Mouse (Mus musculus) small intestine, adult 2 months (tissue): Measurements from ENCODE around the gene Hadha. TPM values are rescaled to one million over a fixed set of nuclear protein-coding genes. Genes with fewer than 3 reads are reported as not detected.

Experiments used
- H3K27ac ChIP-seq: fragments of 200-500 bp; 2 replicates; pipeline ENCODE4 v1.5.1; 2012; ENCODE audit warnings: low read depth, low read length, control low read depth, inconsistent platforms; ENCODE audit not compliant: insufficient read depth
- H3K27me3 ChIP-seq: fragments of 200-500 bp; 2 replicates; pipeline ENCODE4 v1.6.1; 2012; ENCODE audit warnings: mild to moderate bottlenecking, moderate library complexity, low read length, inconsistent platforms; ENCODE audit not compliant: control insufficient read depth, insufficient read depth
- H3K36me3 ChIP-seq: fragments of 200-500 bp; 2 replicates; pipeline ENCODE4 v1.6.1; 2012; ENCODE audit warnings: mild to moderate bottlenecking, low read length, control low read depth, inconsistent platforms; ENCODE audit not compliant: control insufficient read depth, insufficient read depth
- H3K4me1 ChIP-seq: fragments of 200-500 bp; 2 replicates; pipeline ENCODE4 v1.6.1; 2012; ENCODE audit warnings: low read length, inconsistent platforms, mixed read lengths; ENCODE audit not compliant: control insufficient read depth, insufficient read depth, insufficient read length
- H3K4me3 ChIP-seq: fragments of 200-500 bp; 2 replicates; pipeline ENCODE4 v1.5.1; 2012; ENCODE audit warnings: low read depth, mild to moderate bottlenecking, control low read depth, inconsistent platforms, low read length, moderate library complexity
- CTCF ChIP-seq: fragments of 200-500 bp; IDR thresholded peaks from 2 replicates; pipeline ENCODE4 v1.5.1; 2012; ENCODE audit warnings: low read depth, mild to moderate bottlenecking, control low read depth, inconsistent platforms, low read length, moderate library complexity, mixed read lengths; ENCODE audit not compliant: insufficient replicate concordance, insufficient read length; ENCODE audit errors: extremely low read depth
- POLR2A ChIP-seq: fragments of 200-500 bp; IDR thresholded peaks from 2 replicates; pipeline ENCODE4 v1.6.1; 2012; ENCODE audit warnings: low read depth, mild to moderate bottlenecking, control low read depth, inconsistent platforms, low read length, moderate library complexity
- WGBS: fragments of 180-500 bp; shearing (Covaris S2); methylation state at CpG from one replicate; pipeline ENCODE4 v1.1.7; 2018; 5-methylcytosine and 5-hydroxymethylcytosine counted together
- polyA plus RNA-seq: library from polyadenylated mRNA; depleted of rRNA; stranded (reverse); fragments of >200 nt; gene quantifications from 2 replicates; pipeline ENCODE4 v1.2.3, GENCODE M21; 2012; rRNA removed

Hadha gene
- polyA plus RNA-seq, 1 experiment = 55.3 TPM

DNA sequence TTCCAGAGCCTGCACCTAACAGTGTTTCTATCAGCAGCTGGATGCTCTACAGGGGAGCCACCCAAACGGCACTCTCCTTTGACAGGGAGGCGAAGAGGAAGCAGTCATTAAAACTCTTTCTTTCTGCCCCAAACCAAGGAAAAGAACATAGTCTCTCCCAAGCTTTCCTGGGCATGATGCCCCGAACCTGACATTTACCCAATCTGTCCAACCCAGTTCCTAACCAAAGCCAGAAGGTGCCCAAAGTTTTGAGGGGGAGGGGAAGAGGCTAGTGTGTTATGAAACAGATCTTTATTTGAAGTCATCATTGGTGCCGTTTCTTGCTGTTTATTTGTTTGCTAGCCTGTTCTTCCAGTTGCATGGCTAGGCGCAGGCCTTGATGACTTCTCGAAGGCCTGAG lies 59.2 kb downstream of the Hadha start:
- WGBS = 70% methylated on average over 6 of the region's 6 CpGs
- Histone ChIP-seq H3K36me3 (no peaks in the 10 kb centered on the region), H3K4me1 (no peaks in the 10 kb centered on the region), H3K27ac (no peak overlapping the region), H3K27me3 (no peaks in the 10 kb centered on the region), H3K4me3 (no peak overlapping the region)
- TF ChIP-seq POLR2A (no peak), CTCF (no peak)

DNA sequence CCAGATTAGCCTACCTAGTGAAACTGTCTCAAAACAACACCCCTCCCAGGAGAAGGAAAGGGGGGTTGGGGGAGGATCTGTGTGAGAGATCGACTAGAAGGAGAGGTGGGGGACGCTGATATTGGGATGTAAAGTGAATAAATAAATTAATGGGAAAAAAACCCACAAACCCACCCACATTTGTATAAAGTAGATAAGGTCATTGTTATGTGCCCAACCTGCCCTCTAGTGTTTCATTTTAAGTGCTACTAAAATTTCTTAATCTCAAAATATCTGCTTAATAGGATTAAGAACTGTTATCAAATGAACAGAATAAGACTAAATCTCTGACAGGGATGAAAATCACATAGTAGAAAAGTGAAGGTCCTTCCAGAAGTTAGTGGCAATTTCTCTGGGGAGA lies 60.6 kb downstream of the Hadha start:
- no peaks in the 10 kb centered on the region for H3K36me3 ChIP-seq
- H3K4me3 ChIP-seq = no peak overlapping the region
- WGBS = 53% methylated on average over 2 of the region's 2 CpGs

DNA sequence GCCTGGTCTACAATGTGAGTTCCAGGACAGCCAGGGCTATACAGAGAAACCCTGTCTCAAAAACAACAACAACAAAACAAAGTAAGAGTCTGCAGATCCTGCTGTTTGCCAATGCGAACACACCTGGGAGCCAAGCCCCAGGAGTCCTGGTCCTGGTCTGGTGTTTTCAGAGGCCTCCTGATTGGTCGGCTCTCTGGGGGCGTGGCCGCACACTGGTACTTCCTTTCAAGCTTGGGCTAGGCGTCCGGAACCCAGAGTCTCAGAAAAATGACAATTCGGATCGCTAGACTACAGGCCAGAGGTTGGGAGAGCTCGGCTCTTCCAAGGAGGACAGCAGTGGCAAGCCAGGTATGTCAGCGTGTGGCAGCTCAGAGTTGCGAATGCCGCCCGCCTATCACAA lies 62.3 kb downstream of the Hadha start:
- no peak overlapping the region for H3K4me3 ChIP-seq
- TF ChIP-seq POLR2A (no peak), CTCF (no peak)
- 69% methylated on average over 13 of the region's 13 CpGs for WGBS
- H3K36me3 ChIP-seq = no peaks in the 10 kb centered on the region
- H3K27me3 ChIP-seq = no peaks in the 10 kb centered on the region
- no peak overlapping the region for H3K27ac ChIP-seq
- no peaks in the 10 kb centered on the region for H3K4me1 ChIP-seq

More for the DNA sequence above, 60.6 kb downstream of the Hadha start:
- no peak overlapping the region for H3K27ac ChIP-seq
- no peak for TF ChIP-seq CTCF
- TF ChIP-seq POLR2A = no peak
- no peaks in the 10 kb centered on the region for H3K27me3 ChIP-seq
- H3K4me1 ChIP-seq = no peaks in the 10 kb centered on the region

DNA sequence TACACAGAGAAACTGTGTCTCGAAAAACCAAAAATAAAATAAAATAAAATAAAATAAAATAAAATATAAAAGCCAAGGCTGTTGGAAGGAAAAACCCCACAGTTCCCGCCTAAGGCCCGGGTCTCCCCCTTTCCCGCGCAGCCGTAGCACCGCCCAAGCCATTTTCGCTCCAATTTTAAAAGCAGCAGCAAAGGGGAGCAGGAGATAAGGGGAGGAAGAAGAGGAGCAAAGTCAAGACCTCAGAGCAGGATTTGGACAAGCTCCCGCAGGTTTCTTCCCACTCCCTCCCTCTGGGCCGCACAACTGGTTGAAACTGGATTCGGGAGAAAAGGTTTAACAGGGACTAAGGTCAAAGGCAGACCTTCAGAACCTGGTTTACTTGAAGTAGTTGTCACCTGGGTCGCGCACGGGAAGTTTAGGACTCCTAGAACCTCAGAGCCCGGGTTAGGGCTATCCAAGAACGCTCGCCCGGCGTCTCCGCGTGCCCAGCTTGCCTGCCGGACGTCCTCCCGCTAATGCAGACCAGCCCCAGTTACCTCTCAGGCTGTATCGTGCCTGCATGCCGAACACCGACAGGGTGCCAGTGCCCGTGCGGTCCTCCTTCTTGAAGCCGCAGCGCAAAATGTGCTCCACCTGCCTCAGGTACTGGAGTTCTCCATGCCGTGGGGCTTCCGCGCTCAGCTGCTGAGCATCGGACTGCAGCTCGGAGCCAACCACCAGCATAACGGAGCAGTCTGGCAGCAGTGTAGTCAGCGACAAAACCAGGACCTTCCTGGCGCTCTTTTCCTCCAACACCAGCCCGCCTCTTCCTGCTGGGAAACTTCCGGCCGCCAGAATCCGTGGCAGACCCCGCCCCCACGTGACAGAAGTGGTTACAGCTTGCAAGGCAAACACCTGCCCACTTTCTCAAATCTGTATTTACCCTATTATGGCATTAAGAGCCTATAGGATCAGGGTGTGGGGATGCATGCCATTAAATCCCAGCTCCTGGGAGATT lies 81.8 kb downstream of the Hadha start, which contains the start of gene Tyms:
Tyms (minus strand) TSS at position 793 of the 997 bp plus-strand sequence.
- peaks cover 7% of the 10 kb centered on the region for H3K36me3 ChIP-seq
- WGBS = 1% methylated on average over 45 of the region's 45 CpGs
- no peak for TF ChIP-seq CTCF
- no peak; the same call in 1 of the 2 replicates for TF ChIP-seq POLR2A
- H3K4me1 ChIP-seq = no peaks in the 10 kb centered on the region
- peak within 1 kb of the TSS; percentile 48; the same call in 1 of the 2 replicates for H3K27ac ChIP-seq
- peak within 1 kb of the TSS; percentile 93 for H3K4me3 ChIP-seq
- H3K27me3 ChIP-seq = no peaks in the 10 kb centered on the region

DNA sequence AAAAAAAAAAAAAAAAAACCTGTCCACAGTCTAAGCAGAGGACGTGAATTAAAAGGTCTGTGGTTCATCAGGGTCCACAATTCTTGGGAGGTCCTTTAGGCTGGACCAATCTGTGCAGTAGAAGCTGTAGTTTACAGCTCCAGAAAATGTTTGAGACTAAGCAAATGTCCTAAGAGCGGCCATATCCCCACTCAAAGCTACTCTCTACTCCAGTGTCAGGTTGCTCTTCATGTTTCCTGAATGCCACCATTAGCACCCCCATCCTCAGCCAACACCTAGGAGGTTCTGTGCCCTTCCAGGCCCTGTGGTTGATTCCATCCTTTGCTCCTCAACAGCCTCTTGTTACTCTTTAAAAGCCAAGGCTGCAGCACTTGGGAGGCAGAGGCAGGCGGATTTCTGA lies 82.6 kb downstream of the Hadha start:
- H3K36me3 ChIP-seq = peaks cover 11% of the 10 kb centered on the region
- 20% methylated on average over 3 of the region's 3 CpGs for WGBS
- peak overlapping the region; percentile 47 for H3K4me3 ChIP-seq
- H3K27ac ChIP-seq = no peak overlapping the region
- TF ChIP-seq CTCF = no peak
- TF ChIP-seq POLR2A = no peak
- H3K4me1 ChIP-seq = no peaks in the 10 kb centered on the region
- H3K27me3 ChIP-seq = no peaks in the 10 kb centered on the region

DNA sequence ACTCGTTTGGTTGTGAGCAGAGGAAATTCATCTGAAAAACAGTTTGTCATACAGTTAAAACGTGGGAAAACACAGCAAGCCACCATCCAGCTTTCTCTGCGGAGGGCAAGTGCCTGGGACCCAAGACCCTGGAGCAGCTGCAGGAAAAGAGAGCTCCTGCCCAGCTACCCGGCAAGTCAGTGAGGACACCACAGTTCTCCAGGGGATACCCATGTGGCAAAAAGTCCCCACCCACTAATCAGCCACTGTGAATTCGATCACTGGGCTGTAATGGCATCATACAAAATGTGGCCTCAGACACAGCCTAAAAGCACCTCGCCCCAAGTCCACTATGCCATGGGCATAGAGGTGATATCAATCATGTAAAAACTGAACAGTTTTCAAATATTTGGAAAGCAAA lies 83.3 kb downstream of the Hadha start:
- Histone ChIP-seq H3K36me3 (peaks cover 11% of the 10 kb centered on the region), H3K27ac (no peak overlapping the region), H3K4me3 (no peak overlapping the region), H3K27me3 (no peaks in the 10 kb centered on the region), H3K4me1 (no peaks in the 10 kb centered on the region)
- 59% methylated on average over 6 of the region's 6 CpGs for WGBS
- TF ChIP-seq CTCF (no peak), POLR2A (no peak)

Other genes starting within 250 kb of the Hadha start
- not detected in 2 replicates for gene Il6, start 142.0 kb downstream of the Hadha start, polyA plus RNA-seq
- 11.5 and 27.8 TPM in 2 replicates for gene Tyms, start 81.5 kb downstream of the Hadha start, polyA plus RNA-seq
- gene Garem2, start 50.0 kb downstream of the Hadha start, polyA plus RNA-seq = 0.03 and 0.04 TPM in 2 replicates
- not detected in 2 replicates for gene 3110082J24Rik, start 49.1 kb downstream of the Hadha start, polyA plus RNA-seq
- 53.6 and 88.1 TPM in 2 replicates for gene Hadhb, start 86 bp upstream of the Hadha start, polyA plus RNA-seq
- gene Adgrf3, start 50.6 kb upstream of the Hadha start, polyA plus RNA-seq = 0.04 and 0.05 TPM in 2 replicates
- gene Selenoi, start 77.4 kb upstream of the Hadha start, polyA plus RNA-seq = 36.4 and 107 TPM in 2 replicates
- 0.11 and 0.28 TPM in 2 replicates for gene Drc1, start 126.2 kb upstream of the Hadha start, polyA plus RNA-seq